Mouse (Mus musculus) adrenal gland, adult (tissue): Measurements from ENCODE around the gene C730034F03Rik.
A peak's percentile ranks its signal among the peaks of the same experiment; 100 is the strongest.

Source experiments
- DNase-seq, 2 experiments: peaks; one replicate each; pipeline ENCODE4 v3.0.0; 2022 to 2023; ENCODE audit warnings: low spot score in 1 of 2; ENCODE audit not compliant: inconsistent age in 2 of 2

C730034F03Rik gene

DNA sequence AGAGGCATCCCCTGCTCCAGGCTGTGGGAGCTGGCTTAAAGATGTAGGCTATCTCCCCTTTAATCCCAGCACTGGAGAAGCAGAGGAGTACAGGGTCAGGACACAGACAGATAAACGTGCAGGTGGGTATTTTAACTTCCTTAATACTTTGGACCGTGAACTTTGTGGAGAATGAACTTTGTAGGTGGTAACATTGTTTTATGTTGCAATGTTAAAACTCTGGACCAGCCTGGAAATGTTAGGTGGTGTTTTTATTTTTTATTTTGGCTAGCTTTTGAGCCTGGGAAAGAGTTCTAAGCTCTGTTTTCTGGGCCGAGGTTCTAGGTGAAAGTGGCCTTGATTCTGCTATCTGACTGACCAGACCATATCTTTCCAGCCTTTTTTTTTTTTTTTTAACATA lies 1.9 kb downstream of the C730034F03Rik start:
- no peak for DNase-seq

- DNase-seq, result no peak
These were observed 2.4 kb downstream of the C730034F03Rik start for GRCm38 (mm10) chr15:89431806-89432205.

DNA sequence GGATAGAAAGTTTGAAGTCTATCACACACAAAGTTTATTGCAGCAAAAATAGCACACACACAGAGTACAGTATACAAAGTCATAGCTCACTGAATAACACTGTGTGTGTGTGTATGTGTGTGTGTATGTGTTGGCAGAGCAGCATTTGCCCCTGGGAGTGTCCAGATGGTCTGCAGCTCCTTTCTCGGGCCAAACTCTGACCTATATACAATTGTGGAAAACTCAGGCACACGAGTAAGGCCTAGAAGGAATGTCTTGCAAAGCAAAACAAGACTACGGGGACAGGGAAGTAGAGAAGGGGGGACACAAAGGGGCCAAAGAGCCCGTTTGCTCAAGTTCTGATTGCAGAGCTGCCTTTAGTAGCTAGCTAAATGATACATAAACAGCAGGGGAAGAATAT lies 3.6 kb downstream of the C730034F03Rik start:
- no peak for DNase-seq

GRCm38 (mm10) chr15:89434136-89434535 lies 4.7 kb downstream of the C730034F03Rik start:
- DNase-seq, result no peak

GRCm38 (mm10) chr15:89435878-89436277 lies 6.5 kb downstream of the C730034F03Rik start:
- no peak for DNase-seq

- DNase-seq, result no peak
These were observed 13.2 kb downstream of the C730034F03Rik start for GRCm38 (mm10) chr15:89442486-89443070.

DNA sequence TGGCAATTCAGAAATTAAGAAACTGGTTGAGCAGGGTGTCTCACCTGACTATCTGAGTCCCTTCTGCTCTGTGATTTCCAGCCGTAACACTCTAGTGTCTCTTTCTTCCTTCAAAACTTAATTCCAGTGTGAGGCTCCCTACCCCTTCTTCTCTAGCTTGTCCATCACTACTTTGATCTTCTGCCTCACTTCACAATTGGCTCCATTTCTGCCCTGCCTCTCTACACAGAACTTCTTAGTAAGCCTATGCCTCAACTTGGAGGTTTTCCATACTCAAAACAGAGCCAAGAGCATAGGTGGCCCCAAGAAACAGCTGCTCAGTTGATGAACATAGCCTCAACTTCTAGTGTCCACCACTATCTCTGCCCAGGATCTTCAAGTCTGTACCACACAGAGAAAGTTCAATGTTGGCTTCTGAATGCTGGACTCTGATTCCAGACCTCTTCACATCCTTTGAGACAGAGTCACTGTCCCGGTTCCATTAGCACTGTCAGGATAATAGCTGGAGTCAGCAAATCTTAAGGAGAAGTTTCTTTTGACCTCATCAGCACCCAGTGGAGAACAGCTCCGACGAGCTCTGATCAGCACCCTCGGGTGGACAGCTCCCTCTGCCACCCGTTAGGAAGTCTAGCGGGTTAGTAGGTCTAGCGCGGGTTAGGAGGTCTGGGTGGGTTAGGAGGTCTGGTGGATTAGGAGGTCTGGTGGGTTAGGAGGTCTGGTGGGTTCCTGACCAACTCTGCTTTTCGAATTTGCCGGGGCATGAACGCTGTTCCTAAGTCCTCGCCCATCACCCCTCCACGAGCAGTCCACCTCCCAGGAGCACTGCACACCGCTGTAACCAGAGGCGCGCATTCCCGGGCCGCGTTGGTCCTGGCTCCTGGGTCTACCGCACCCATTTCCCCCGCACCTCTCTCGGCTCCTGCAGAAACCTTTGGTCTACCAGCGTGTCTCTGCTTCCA lies 23.8 kb downstream of the C730034F03Rik start:
- DNase-seq, result peak; percentile 51 to 89

DNA sequence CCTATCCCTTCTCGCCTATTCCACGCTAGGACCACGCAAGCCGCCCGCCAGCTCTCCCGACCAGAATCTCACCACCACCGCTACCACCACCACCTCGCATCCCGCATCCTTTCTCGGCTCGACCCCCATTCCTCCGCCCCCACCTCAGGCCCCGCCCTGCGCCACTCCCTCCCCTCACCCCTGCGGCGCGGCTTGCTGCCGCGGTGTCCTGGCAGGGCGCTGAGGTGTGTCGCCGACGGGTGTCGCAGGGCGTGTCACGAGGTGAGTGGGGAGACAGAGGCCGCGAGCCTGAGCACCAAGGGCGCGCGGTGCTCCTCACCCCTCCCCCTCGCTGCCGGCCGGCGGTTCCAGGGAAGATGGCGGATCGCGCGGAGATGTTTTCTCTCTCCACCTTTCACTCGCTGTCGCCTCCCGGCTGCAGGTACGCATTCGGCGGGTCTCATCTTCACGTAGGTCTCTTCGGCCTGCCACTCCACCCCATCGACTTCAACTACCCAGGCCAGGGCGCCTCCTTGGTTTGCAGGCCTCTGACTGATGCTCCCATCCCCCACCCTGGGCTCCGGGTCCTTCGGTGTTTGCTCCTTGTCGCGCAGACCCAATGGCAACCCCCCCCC lies 24.6 kb downstream of the C730034F03Rik start, which contains the start of gene Mapk8ip2:
Gene Mapk8ip2, plus strand, starts transcription at position 49 of the 614 bp plus-strand sequence.
- DNase-seq, result peak in 1 of 2 experiments; percentile 40

DNA sequence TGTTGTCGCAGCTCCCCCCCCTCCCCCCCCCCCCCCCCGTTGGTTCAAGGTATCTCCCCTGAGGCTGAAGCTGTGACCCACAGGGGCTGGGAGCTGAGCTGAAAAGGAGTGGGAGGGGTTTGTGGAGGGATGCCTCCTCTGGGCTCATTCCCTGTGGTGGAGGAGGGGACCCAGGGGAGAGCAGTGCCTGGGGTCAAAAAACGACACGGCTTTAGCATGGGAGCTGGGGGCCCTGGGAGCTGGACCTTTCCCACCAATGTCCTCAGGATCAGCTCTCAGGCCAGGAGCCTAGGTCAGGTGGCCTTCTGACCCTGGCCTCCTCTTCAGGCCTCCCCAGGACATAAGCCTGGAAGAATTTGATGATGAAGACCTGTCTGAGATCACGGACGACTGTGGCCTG lies 25.5 kb downstream of the C730034F03Rik start:
- no peak for DNase-seq

DNA sequence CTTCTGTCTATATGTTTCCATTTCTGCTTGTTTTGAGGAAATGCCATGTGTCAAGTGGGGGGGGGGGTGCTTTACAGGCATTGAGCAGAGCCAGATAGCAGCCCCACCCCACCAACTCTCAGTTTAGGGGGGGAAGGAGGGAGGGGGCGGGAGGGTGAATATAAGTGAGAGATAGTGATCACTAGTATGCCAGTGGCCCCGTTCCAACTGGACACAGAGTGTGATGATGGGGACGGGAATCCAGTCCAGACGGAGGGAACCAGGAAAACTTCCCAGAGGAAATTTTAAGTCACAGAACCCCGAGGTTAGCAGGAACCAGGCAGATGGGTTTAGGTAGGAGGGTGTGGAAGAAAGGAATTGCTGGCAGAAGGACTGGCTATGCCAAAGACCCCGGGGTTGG lies 26.3 kb downstream of the C730034F03Rik start:
- DNase-seq, result no peak

- DNase-seq, result no peak
These were observed 29.6 kb downstream of the C730034F03Rik start for GRCm38 (mm10) chr15:89458942-89459341.

DNA sequence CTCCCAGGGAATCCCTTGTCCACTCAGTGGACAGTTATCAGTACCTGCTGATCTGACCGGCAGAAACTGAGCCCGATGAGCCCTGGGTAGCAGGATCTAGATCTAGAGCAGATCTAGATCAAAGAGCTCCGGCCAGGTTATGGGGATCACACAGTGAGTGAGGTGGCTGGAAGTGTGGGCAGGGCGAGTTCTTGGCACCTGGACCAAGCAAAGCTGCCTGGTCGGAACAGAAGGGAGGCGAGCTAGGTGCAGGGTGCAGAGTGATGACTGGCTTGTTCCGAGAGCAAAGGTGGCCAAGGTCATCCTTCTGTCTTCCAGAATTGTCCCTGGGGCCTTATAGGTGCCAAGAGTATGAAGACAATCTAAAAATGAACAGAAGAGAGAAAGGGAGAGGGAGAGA lies 30.4 kb downstream of the C730034F03Rik start:
- no peak for DNase-seq

DNA sequence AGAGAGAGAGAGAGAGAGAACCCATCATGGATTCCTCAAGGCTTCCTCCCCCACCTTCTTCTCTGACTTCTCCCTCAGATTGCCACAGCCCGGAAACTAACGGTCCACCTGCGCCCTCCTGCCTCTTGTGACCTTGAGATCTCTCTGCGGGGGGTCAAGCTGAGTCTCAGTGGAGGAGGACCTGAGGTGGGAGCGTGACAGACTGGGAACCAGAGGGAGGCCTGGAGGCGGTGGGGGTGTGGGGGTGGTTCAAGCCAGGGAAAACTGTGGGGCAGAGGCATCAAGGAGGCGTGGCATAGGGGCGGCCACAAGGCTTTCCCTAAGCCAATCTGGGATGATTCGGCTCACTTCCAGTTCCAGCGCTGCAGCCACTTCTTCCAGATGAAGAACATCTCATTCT lies 30.9 kb downstream of the C730034F03Rik start:
- no peak for DNase-seq

GRCm38 (mm10) chr15:89461321-89461720 lies 31.9 kb downstream of the C730034F03Rik start:
- no peak for DNase-seq

GRCm38 (mm10) chr15:89462176-89462575 lies 32.8 kb downstream of the C730034F03Rik start:
- DNase-seq, result no peak

GRCm38 (mm10) chr15:89463334-89464235 lies 34.2 kb downstream of the C730034F03Rik start:
- peak in 1 of 2 experiments; percentile 40 for DNase-seq

DNA sequence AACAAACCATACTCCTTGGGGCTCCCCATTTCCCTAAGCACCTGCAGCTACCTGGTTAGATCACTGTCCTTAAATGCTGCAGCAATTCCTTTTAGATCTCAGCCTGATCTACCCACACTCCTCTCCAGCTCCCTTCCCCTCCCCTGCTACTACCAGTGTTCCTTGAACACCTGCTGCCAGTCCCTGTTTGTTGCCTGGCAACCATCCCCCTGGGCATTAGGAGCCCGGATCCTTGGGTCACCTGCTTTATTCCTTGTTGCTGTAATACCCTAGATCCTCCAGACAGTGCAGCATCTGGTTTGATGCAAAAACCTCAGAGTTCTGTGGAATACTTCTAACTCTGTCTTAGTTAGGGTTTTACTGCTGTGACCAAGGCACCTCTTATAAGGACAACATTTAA lies 35.7 kb downstream of the C730034F03Rik start:
- no peak for DNase-seq

GRCm38 (mm10) chr15:89468577-89468976 lies 39.2 kb downstream of the C730034F03Rik start:
- DNase-seq, result peak in 1 of 2 experiments; percentile 63

DNA sequence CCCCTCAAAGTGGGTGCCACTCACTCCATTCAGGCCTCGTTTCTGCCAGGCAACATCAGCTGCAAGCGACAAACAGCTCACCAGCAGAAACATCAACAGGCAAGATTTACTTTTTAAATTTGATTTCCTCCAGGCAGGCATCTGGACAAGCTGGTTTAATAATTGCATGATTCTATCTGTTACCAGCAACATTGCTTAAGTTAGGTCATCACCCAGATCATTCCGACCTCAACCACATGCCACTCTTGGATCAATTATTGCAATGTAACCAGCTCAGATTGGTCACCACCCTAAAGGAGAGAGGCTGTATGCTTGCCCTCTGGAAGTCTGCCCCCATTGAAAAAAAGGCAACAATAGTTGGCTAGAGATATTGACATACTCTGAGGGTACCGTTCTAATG lies 42.1 kb downstream of the C730034F03Rik start:
- no peak for DNase-seq

- DNase-seq, result no peak
These were observed 44.0 kb downstream of the C730034F03Rik start for GRCm38 (mm10) chr15:89473370-89473769.

DNA sequence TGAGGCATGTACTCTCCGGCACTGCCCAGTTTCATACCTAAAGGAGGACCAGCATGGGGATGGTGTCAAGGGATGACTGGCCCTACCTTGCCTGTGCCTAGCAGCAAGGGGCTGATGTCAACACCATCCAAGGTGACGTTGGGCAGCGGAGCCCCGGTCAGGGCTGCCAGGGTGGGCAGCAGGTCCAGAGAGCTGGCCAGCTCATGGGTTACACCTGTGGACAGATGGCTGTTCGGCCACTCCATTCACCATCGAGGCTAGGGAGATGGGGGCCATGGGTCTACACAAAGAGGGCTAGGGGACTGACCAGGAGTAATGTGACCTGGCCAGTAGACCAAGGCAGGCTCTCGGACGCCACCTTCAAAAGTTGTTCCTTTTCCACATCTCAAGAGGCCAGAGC lies 44.5 kb downstream of the C730034F03Rik start:
- no peak for DNase-seq
